Mouse (Mus musculus) liver, postnatal 0 days (tissue): Measurements from ENCODE around the gene Tmem72.

ENCODE experiments used
- CTCF ChIP-seq: sonication (generic); IDR thresholded peaks from 2 replicates; pipeline ENCODE4 v1.5.1; 2016; ENCODE audit warnings: antibody characterized with exemption, low read depth
- EP300 ChIP-seq: IDR thresholded peaks from 2 replicates; pipeline ENCODE4 v1.6.1; 2016; ENCODE audit warnings: antibody characterized with exemption, low read depth, mild to moderate bottlenecking

DNA sequence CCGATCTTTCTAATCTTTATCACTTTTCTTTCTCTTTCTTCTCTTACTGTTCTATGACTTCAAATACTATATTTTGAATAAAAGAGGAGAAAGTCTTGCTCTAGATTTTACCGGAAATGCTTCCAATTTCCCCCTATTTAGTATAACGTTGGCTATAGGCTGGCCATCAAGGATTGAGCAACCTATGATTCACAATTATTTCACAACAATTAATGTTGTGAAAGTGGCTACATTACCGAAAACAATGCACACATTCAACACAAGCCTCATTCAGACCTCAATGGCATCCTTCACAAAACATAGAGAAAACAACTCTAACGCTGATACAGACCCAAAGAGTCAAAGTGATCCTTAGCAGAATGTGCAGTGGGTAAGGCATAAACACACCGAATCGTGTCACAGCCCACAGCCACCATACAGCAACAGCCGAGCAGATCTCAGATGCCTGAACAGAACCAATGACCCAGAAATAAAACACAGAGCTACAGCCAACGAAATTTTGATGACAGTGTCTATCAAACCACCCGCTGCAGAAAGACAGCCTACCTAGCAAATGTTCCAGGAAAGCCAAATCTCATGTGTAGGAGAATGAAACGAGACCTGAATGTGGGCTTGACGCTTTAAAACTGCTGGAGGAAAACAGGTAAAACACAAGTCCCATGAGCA, 50.5 kb downstream of the Tmem72 start:
- TF ChIP-seq CTCF (no peak), EP300 (no peak)
